Mouse (Mus musculus): ENCODE measurements around the gene Siah3. TPM values are rescaled to one million over a fixed set of nuclear protein-coding genes. Genes with fewer than 3 reads are reported as not detected.

Gene Siah3
- polyA plus RNA-seq, 1 experiment from 2014 or later: not detected

DNA sequence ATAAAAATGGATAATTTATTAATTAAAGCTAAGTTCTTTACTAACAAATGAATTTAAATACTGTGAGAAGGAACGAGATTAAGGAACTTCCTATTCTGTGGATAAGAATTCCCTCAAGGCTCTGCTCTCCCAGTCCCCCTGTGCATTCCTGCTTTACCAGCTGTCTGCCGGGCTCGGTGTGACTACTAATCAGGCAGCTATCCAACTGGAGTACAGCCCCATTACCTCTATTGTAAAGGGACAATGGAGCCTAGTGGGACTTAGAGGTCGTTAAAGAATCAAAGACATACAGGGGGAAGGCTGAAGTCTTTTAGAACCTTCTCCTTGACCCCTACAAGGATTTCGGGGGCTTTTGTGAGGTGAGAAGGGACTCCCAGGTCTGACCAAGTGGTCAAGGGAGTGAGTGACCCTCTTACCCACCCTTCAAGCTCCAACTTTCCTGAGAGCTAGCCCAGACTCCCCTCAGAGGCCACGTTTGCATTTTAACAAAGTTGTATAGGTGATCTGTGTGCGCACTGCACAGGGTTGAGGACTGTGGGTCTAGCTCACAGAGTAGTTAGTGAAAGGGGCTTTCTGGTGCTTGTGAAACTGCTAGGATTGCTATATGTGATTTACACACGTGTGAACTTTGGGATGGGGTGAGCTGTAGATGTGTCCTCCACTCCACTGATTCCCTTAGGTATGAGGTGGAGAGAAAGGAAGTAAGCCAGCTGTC lies 49.5 kb downstream of the Siah3 start:
- 52% methylated on average over 8 of the region's 8 CpGs for WGBS
- Histone ChIP-seq H3K4me2 (no peak overlapping the region), H3K4me3 (no peak overlapping the region), H3K9ac (no peak overlapping the region), H3K9me3 (no peaks in the 10 kb centered on the region), H3K36me3 (no peaks in the 10 kb centered on the region), H3K27ac (no peak overlapping the region), H3K27me3 (no peaks in the 10 kb centered on the region), H3K4me1 (no peaks in the 10 kb centered on the region)
- ATAC-seq (ENCODE audit: borderline replicate concordance, extremely low read depth, low FRiP score, low TSS enrichment): no peak

DNA sequence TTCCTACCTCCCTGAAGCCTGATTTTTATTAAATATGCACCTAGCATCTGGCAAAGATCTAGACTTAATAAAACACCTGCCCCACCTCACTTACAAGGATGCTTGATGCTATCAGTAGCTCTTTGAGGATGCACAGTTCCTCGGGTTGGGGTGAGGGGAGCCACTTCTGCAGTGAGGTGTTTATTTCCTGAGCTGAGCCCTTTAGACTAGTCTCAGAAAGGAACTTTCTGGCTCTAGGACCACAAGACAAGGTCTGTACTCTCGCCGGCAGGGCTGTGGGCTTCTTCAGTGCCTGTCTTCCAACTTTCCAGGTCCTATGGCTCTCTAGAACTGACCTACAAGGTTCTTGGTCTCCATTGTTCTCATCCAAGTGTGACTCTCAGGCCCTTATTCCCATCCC lies 50.5 kb downstream of the Siah3 start:
- H3K4me1 ChIP-seq: no peaks in the 10 kb centered on the region
- no peak overlapping the region for H3K9ac ChIP-seq
- H3K27me3 ChIP-seq: no peaks in the 10 kb centered on the region
- H3K36me3 ChIP-seq: no peaks in the 10 kb centered on the region
- no peak overlapping the region for H3K4me3 ChIP-seq
- no peaks in the 10 kb centered on the region for H3K9me3 ChIP-seq
- ATAC-seq (ENCODE audit: borderline replicate concordance, extremely low read depth, low FRiP score, low TSS enrichment): no peak
- H3K4me2 ChIP-seq: no peak overlapping the region
- WGBS: 71% methylated on average over 3 of the region's 3 CpGs
- no peak overlapping the region for H3K27ac ChIP-seq

DNA sequence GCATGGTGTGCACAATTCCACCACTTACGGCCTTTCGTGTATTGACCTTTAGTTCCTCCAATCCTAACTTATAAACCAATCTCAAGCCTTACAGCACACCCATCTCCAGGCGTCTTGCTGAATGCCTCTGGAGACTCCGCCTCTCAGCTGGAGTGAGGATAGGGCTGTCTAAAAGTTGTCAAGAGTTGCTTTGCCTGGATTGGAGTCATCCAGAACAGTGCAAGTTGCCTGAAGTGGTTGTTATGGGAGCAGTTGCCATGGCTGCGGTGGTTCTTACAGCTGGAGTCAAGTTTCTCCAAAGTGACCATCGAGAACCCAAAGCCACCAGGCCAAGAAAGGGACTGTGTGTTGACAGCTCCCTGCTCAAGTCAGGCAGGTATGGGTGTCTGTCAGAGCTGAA lies 54.3 kb downstream of the Siah3 start:
- Histone ChIP-seq H3K4me2 (no peak overlapping the region), H3K4me3 (no peak overlapping the region), H3K4me1 (no peaks in the 10 kb centered on the region), H3K27me3 (no peaks in the 10 kb centered on the region), H3K9me3 (no peaks in the 10 kb centered on the region), H3K9ac (no peak overlapping the region), H3K27ac (no peak overlapping the region), H3K36me3 (no peaks in the 10 kb centered on the region)
- WGBS: 58% methylated on average over 6 of the region's 6 CpGs
- no peak for ATAC-seq (ENCODE audit: borderline replicate concordance, extremely low read depth, low FRiP score, low TSS enrichment)

DNA sequence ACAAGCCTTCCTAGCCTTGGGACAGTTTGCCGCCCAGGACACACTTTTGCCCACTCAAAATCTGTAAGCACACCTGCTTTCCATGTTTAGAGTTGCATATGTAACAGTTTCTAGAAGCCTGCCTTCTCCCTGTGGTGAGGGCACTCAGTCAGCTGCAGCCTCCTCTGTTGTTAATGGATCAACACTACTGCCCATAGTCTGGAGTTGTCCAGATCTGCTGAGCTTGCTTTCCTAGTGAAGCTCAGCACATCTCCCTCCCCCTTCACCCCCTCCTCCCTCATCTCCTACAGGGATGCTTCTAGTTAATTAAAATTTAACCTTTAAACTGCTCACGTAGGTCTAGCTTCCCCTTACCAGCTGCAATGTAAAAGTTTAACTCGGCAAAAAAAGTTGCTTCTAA lies 57.2 kb downstream of the Siah3 start:
- H3K9me3 ChIP-seq: no peaks in the 10 kb centered on the region
- H3K4me2 ChIP-seq: no peak overlapping the region
- no peaks in the 10 kb centered on the region for H3K4me1 ChIP-seq
- no peak for ATAC-seq (ENCODE audit: borderline replicate concordance, extremely low read depth, low FRiP score, low TSS enrichment)
- no peak overlapping the region for H3K27ac ChIP-seq
- 40% methylated on average over 3 of the region's 3 CpGs for WGBS
- H3K36me3 ChIP-seq: no peaks in the 10 kb centered on the region
- H3K9ac ChIP-seq: no peak overlapping the region
- H3K4me3 ChIP-seq: no peak overlapping the region
- no peaks in the 10 kb centered on the region for H3K27me3 ChIP-seq

DNA sequence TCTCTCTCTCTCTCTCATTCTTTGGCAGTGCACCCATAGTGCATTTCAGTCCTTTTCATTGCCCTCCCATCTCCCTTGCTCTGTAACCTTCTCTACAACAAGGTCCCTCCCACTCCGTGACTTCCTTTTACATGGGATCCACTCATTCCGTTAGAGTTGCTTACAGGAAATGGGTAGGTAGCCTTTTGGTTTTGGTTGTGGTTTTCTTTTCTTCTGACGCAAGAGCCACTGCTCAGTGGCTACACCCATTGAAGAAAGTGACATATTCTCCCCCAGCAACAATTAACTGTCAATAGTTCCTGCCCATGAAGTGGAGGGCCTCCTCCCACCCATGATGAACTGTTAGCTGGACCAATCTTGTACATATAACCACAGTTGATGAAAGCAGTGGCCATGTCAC lies 60.4 kb downstream of the Siah3 start:
- ATAC-seq (ENCODE audit: borderline replicate concordance, extremely low read depth, low FRiP score, low TSS enrichment): no peak
- Histone ChIP-seq H3K27ac (no peak overlapping the region), H3K4me3 (no peak overlapping the region), H3K9ac (no peak overlapping the region), H3K9me3 (no peaks in the 10 kb centered on the region), H3K36me3 (no peaks in the 10 kb centered on the region), H3K4me2 (no peak overlapping the region), H3K27me3 (no peaks in the 10 kb centered on the region), H3K4me1 (no peaks in the 10 kb centered on the region)
- 84% methylated on average over 3 of the region's 3 CpGs for WGBS

DNA sequence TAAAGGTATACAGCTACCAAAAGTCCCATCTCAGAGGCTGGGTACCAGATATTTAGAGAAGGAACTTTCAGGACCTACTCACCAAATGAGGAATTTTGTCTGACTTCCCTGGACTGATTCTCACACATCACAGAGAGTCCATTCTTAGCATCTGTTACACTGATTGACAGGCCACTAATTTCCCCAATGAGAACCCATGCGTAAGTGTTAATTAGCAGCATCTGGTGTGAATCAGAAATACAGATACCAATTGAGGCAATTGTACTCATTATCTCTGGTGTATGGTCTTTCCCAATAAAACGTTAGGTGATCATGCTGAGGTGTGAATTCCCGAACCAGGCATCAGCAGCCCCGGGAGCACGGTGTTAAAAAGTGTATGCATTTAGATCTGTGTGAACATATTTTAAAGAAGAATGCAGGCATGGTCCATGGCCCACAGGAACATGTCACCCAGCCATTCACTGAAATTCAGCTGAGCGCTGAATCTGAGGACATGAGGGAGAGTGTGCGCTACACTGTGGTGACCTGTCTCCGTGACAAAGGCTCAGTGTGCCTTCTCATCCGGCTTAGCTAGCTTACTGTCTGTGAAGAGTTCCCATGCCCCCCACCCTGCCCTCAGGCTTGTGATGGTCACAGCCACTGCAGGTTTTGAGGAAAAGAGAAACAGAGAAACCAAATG lies 61.3 kb downstream of the Siah3 start:
- Histone ChIP-seq H3K27me3 (no peaks in the 10 kb centered on the region), H3K36me3 (no peaks in the 10 kb centered on the region), H3K9ac (no peak overlapping the region), H3K9me3 (no peaks in the 10 kb centered on the region), H3K4me1 (no peaks in the 10 kb centered on the region), H3K4me2 (no peak overlapping the region), H3K4me3 (no peak overlapping the region), H3K27ac (no peak overlapping the region)
- ATAC-seq (ENCODE audit: borderline replicate concordance, extremely low read depth, low FRiP score, low TSS enrichment): no peak
- WGBS: 70% methylated on average over 9 of the region's 9 CpGs

DNA sequence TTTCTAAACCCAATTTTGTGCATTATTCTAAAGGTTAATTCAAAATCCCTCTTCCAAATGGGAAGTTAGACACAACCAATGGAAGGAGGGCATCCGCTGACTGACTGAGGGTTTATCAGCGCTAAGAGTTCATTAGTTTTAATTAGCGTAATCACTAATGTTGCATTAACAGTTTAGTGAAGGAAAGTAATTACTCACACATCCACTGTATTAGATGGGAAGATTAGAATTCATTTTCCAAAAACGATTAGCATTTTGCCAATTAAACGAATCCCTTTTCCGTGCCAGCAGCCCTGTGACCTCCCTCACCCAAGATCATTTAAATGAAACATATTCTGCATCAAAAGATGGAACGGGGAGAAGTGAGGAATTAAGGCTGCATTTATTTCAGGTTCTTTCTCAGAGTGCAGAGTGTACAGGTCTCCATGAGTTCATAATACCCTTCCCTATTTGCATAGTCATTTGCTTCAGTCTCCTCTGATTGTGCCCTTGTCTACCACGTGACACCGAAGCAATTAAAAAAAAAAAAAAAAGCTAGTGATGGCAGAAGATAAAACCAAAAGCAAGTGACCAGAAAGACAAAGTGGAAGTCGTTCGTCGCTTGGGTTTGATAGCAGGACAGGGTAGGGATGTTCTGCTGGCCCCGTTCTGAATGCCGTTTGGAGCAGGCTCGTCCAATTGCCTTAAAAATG lies 62.6 kb downstream of the Siah3 start:
- no peak for ATAC-seq (ENCODE audit: borderline replicate concordance, extremely low read depth, low FRiP score, low TSS enrichment)
- Histone ChIP-seq H3K4me2 (no peak overlapping the region), H3K4me3 (no peak overlapping the region)

DNA sequence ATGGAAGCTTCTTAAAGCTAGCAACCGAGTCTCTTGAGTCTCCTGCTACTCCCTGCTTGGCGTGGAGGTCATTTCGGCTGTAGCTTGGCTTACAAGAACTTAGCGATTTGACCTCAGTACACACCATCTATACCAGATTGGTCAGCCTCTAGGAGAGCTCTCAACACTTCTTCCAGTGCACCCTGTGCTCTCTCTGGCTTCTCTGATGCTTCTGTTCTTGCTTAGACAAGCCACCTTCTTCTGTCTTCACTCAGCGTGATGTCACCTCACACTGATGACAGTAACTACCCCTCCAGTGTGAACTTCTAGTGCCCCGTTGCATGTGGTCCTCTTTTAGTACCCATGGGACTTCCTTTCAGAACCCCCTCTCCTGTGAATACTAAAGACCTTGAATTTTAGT lies 63.1 kb downstream of the Siah3 start:
- no peak for ATAC-seq (ENCODE audit: borderline replicate concordance, extremely low read depth, low FRiP score, low TSS enrichment)
- Histone ChIP-seq H3K4me2 (no peak overlapping the region), H3K27ac (no peak overlapping the region), H3K4me1 (no peaks in the 10 kb centered on the region), H3K9me3 (no peaks in the 10 kb centered on the region), H3K27me3 (no peaks in the 10 kb centered on the region), H3K9ac (no peak overlapping the region), H3K36me3 (no peaks in the 10 kb centered on the region), H3K4me3 (no peak overlapping the region)
- 79% methylated on average over 6 of the region's 6 CpGs for WGBS

More for the DNA sequence above, 62.6 kb downstream of the Siah3 start:
- WGBS: 76% methylated on average over 15 of the region's 15 CpGs
- H3K27me3 ChIP-seq: no peaks in the 10 kb centered on the region
- no peaks in the 10 kb centered on the region for H3K4me1 ChIP-seq
- no peaks in the 10 kb centered on the region for H3K9me3 ChIP-seq
- H3K27ac ChIP-seq: no peak overlapping the region
- no peak overlapping the region for H3K9ac ChIP-seq
- no peaks in the 10 kb centered on the region for H3K36me3 ChIP-seq

DNA sequence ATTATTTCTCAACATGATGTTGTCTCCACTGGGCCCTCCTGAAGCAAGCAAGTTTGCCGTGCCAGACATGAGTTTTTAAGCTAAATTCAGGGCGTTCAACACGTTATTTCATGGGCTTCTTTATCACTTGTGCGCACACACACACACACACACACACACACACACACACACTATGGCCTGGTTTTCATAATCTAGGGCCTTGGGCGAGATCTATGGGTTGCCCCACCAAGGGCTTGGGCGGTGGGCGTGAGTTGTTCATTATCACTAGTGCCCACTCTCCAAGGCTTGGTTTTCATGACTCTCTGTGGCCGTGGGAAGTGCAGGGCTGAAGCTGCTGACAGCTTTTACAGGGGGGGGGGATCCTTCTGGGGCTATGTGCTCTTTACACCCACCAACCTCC lies 63.9 kb downstream of the Siah3 start:
- Histone ChIP-seq H3K9me3 (no peaks in the 10 kb centered on the region), H3K27ac (no peak overlapping the region), H3K9ac (no peak overlapping the region), H3K4me3 (no peak overlapping the region), H3K27me3 (no peaks in the 10 kb centered on the region), H3K4me1 (no peaks in the 10 kb centered on the region), H3K36me3 (no peaks in the 10 kb centered on the region), H3K4me2 (no peak overlapping the region)
- no peak for ATAC-seq (ENCODE audit: borderline replicate concordance, extremely low read depth, low FRiP score, low TSS enrichment)
- 79% methylated on average over 8 of the region's 8 CpGs for WGBS

DNA sequence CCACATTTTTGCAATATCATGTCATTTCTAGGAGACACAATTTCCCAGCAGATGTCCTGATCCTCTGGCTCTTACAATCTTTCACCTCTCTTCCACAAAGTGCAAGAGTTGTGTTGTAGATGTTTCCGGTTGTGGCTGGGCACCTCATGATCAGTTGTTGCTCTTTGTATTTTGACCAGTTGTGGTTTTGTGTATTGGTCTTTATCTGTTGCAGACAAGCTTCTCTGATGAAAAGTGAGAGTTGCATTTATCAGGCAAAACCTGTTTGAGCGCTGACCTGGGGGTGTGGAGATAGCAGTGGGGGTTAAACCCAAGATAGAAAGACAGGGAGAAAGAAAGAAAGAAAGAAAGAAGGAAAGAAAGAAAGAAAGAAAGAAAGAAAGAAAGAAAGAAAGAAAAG lies 68.9 kb downstream of the Siah3 start:
- 86% methylated on average over 2 of the region's 2 CpGs for WGBS
- H3K4me1 ChIP-seq: peaks cover 12% of the 10 kb centered on the region
- H3K9ac ChIP-seq: no peak overlapping the region
- no peaks in the 10 kb centered on the region for H3K9me3 ChIP-seq
- no peak for ATAC-seq (ENCODE audit: borderline replicate concordance, extremely low read depth, low FRiP score, low TSS enrichment)
- H3K4me2 ChIP-seq: no peak overlapping the region
- H3K36me3 ChIP-seq: no peaks in the 10 kb centered on the region
- no peaks in the 10 kb centered on the region for H3K27me3 ChIP-seq
- H3K4me3 ChIP-seq: no peak overlapping the region
- H3K27ac ChIP-seq: no peak overlapping the region

DNA sequence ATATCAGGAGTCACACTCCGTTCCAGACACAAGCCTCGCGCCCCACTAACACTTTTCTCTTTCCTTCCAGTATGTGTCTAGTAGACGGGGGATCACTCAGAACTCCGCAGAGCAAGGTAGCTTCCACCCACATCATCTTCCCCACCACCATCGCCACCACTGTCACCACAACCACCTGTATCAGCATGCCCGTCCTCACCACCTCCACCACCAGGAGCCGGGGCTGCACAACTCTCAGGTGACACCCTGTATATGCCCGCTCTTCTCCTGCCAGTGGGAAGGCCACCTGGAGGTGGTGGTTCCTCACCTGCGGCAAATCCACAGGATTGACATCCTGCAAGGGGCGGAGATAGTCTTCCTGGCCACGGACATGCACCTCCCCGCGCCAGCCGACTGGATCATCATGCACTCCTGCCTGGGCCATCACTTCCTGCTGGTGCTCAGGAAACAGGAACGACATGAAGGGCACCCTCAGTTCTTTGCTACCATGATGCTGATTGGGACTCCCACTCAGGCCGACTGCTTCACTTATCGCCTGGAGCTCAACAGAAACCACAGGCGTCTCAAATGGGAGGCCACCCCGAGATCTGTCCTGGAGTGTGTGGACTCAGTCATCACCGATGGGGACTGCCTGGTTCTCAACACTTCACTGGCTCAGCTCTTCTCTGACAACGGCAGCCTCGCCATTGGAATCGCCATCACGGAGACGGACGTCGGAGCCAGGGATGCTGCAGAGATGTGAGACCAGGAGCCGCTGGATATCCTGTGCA lies 69.8 kb downstream of the Siah3 start:
- ATAC-seq (ENCODE audit: borderline replicate concordance, extremely low read depth, low FRiP score, low TSS enrichment): no peak
- no peak overlapping the region for H3K27ac ChIP-seq
- no peaks in the 10 kb centered on the region for H3K27me3 ChIP-seq
- 86% methylated on average over 29 of the region's 29 CpGs for WGBS
- no peaks in the 10 kb centered on the region for H3K36me3 ChIP-seq
- H3K9ac ChIP-seq: no peak overlapping the region
- no peak overlapping the region for H3K4me3 ChIP-seq
- no peaks in the 10 kb centered on the region for H3K9me3 ChIP-seq
- peaks cover 12% of the 10 kb centered on the region for H3K4me1 ChIP-seq
- no peak overlapping the region for H3K4me2 ChIP-seq
